Mouse (Mus musculus) splenic B cell, adult 2 months (primary cell): Measurements from ENCODE around the gene Cpvl.
A peak's percentile ranks its signal among the peaks of the same experiment; 100 is the strongest.

ENCODE experiments used
- DNase-seq: peaks from one replicate; pipeline ENCODE4 v3.0.0-alpha.2; 2011; ENCODE audit warnings: low read depth, low spot score
- H3K27me3 ChIP-seq: 2 replicates; pipeline ENCODE4 v1.6.1; 2012; ENCODE audit warnings: mild to moderate bottlenecking, low read length, moderate library complexity, mixed read lengths; ENCODE audit not compliant: control insufficient read depth, poor library complexity, insufficient read depth, severe bottlenecking
- H3K36me3 ChIP-seq: 2 replicates; pipeline ENCODE4 v1.6.1; 2012; ENCODE audit warnings: mild to moderate bottlenecking, low read length, moderate library complexity, mixed read lengths; ENCODE audit not compliant: control insufficient read depth, poor library complexity, insufficient read depth, severe bottlenecking

The Cpvl gene

DNA sequence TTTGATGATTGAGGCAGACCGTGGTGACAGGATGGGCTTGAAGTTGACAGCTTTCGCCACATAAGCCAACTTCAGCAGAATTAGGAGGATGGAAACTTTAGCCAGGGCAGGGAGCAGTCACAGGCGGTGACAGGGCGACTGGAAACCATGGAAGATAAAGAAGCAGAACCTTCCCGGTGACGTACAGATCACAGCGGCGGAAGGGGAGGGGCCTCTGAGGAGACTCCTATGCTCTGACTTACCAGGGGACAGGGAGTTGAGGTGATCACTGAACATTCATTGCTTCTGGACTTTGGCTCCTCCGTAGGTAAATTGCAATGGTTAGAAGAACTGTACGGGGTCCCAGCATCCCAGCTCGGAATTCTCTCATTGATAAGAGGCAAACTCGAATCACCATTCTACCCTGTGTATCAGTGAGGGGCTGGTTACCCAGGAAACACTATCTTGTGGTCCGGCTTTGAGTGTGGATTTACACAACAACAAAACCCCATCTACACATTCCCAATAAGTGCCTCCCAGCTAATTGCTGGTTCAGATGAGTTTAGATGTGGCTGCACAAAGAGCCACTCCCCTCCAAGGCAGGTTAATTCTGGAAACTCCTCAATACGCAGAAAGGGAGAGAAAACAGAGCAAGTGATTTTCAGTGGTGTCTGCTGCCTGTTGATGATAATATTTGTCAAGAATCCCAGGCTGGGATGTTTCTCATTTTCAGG is 8.0 kb upstream of the Cpvl start:
- DNase-seq: no peak
- Histone ChIP-seq H3K36me3 (no peaks in the 10 kb centered on the region), H3K27me3 (no peaks in the 10 kb centered on the region)

- H3K36me3 ChIP-seq: no peaks in the 10 kb centered on the region
- no peaks in the 10 kb centered on the region for H3K27me3 ChIP-seq
- no peak for DNase-seq
Observed at GRCm38 (mm10) chr6:53983820-53984219, 5.3 kb upstream of the Cpvl start.

GRCm38 (mm10) chr6:53982612-53983011 is 4.1 kb upstream of the Cpvl start:
- Histone ChIP-seq H3K27me3 (no peaks in the 10 kb centered on the region), H3K36me3 (no peaks in the 10 kb centered on the region)
- DNase-seq: peak; percentile 15

DNA sequence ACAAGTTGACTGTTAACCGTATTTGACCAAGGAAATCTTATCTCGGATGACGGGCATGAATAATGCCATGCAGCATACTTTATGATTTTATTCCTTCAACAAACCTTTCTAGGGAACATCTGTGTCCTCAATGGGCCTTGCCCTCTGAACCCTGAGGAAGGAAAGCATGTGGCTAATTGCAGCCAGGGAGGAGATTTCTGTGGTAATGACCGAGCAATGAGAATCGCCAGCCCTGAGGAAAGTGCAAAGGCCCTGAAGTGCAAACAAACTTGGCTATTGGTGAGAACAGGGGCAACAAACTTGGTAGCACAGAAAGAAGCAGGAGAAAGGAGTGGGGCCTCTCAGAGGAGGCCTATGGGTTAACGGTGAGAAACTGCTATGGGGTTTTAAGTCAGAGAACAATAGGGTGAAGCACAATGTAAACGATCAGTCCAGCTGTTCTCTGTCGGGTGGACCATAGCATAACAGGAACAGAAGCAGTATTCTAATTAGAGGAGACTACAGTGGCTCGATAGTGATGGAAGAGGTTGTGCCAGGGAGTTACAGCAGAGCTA is 3.7 kb upstream of the Cpvl start:
- H3K27me3 ChIP-seq: no peaks in the 10 kb centered on the region
- no peaks in the 10 kb centered on the region for H3K36me3 ChIP-seq
- DNase-seq: no peak

- no peaks in the 10 kb centered on the region for H3K27me3 ChIP-seq
- DNase-seq: no peak
- H3K36me3 ChIP-seq: no peaks in the 10 kb centered on the region
Observed at GRCm38 (mm10) chr6:53980817-53981480, 2.5 kb upstream of the Cpvl start.

- no peaks in the 10 kb centered on the region for H3K27me3 ChIP-seq
- no peak for DNase-seq
- H3K36me3 ChIP-seq: no peaks in the 10 kb centered on the region
Observed at GRCm38 (mm10) chr6:53974040-53974439, 4.4 kb downstream of the Cpvl start.

- Histone ChIP-seq H3K36me3 (no peaks in the 10 kb centered on the region), H3K27me3 (no peaks in the 10 kb centered on the region)
- no peak for DNase-seq
Observed at GRCm38 (mm10) chr6:53973468-53973867, 5.0 kb downstream of the Cpvl start.

- H3K27me3 ChIP-seq: no peaks in the 10 kb centered on the region
- H3K36me3 ChIP-seq: no peaks in the 10 kb centered on the region
- no peak for DNase-seq
Observed at GRCm38 (mm10) chr6:53972238-53972743, 6.2 kb downstream of the Cpvl start.

GRCm38 (mm10) chr6:53971729-53972128 is 6.7 kb downstream of the Cpvl start:
- Histone ChIP-seq H3K36me3 (no peaks in the 10 kb centered on the region), H3K27me3 (no peaks in the 10 kb centered on the region)
- no peak for DNase-seq

DNA sequence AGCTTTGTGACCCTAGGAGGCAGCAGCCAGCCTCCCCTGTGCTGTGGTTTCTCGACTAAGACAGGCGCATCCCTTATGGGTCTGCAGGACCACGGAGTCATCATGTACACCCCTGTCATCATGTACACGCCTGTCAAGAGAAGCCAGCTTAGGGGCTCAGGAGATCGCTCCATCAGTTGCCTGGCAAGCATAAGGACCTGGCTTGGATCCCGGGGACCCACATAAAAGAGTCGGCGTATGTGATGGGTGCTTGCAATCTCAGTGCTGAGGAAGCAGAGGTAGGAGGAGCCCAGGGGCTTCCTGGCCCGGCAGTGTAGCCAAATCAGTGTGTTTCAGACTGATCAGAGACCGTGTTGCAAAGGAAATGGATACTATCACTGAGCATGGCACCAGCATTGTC is 9.4 kb downstream of the Cpvl start:
- Histone ChIP-seq H3K36me3 (no peaks in the 10 kb centered on the region), H3K27me3 (no peaks in the 10 kb centered on the region)
- DNase-seq: no peak

GRCm38 (mm10) chr6:53968550-53968949 is 9.9 kb downstream of the Cpvl start:
- H3K36me3 ChIP-seq: no peaks in the 10 kb centered on the region
- no peaks in the 10 kb centered on the region for H3K27me3 ChIP-seq
- DNase-seq: peak; percentile 4

DNA sequence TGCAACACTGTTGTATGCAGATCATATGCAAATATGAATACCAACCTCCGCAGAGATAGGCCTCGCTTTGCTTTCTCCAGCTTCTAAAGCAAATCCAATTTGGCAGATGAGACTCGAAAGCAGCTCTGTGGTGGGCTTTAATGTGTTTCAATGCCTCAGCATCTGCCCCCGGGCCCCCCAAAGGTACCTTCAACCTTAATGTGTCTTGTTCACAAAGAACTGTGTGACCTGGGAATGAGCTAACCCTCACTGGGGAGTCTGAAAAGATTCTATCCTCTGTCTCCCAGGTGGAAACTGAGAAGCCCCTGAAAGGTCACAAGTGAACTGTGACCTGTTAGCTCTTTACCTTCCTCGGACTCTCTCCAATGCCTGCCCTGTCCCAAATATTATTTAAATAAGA is 11.9 kb downstream of the Cpvl start:
- H3K27me3 ChIP-seq: no peaks in the 10 kb centered on the region
- DNase-seq: no peak
- H3K36me3 ChIP-seq: no peaks in the 10 kb centered on the region

- Histone ChIP-seq H3K27me3 (no peaks in the 10 kb centered on the region), H3K36me3 (no peaks in the 10 kb centered on the region)
- no peak for DNase-seq
Observed at GRCm38 (mm10) chr6:53965900-53966299, 12.6 kb downstream of the Cpvl start.

DNA sequence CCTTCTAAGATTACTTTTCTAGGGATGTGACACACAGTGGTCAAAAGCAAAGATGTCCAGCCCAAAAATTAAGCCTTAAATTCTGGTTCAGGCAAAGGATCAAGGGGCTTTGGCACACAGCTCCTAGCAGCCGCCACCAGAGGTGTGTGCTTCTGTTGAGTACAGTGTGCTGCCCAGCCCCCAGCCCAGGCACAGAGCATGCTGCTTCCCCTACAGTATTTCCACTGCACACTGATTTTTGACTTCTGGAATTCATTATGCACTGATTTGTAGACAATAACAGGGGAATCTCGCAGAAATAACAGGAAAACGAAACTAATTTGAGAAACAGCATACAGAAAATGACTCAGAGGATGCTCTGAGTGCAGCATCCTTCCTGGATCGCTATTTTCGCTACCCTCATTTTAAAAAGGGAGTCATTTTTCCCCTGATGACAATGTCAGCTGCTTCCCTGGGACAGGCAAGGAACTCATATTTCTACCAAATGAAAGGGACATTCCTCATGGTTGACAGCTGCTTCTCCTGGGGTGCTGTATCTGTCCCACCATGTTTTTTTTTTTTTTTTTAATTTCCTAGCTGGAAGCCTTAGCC is 14.5 kb downstream of the Cpvl start:
- H3K36me3 ChIP-seq: no peaks in the 10 kb centered on the region
- DNase-seq: no peak
- H3K27me3 ChIP-seq: no peaks in the 10 kb centered on the region

- H3K36me3 ChIP-seq: no peaks in the 10 kb centered on the region
- no peak for DNase-seq
- H3K27me3 ChIP-seq: no peaks in the 10 kb centered on the region
Observed at GRCm38 (mm10) chr6:53962006-53962405, 16.5 kb downstream of the Cpvl start.
